Mouse (Mus musculus) cortical plate, adult 2 months (tissue): ENCODE results near the gene H2-T22. TPM values are rescaled to one million over a fixed set of nuclear protein-coding genes. Genes with fewer than 3 reads are reported as not detected.

Experiments used
- H3K27ac ChIP-seq: fragments of 200-500 bp; 2 replicates; pipeline ENCODE4 v1.5.1; 2012; ENCODE audit warnings: low read length, control low read depth, inconsistent platforms; ENCODE audit not compliant: insufficient read depth
- H3K4me1 ChIP-seq: fragments of 200-500 bp; 2 replicates; pipeline ENCODE4 v1.6.1; 2011; ENCODE audit warnings: low read length; ENCODE audit not compliant: control insufficient read depth, insufficient read depth
- H3K4me3 ChIP-seq: fragments of 200-500 bp; 2 replicates; pipeline ENCODE4 v1.5.1; 2011; ENCODE audit warnings: mild to moderate bottlenecking, low read length, control low read depth; ENCODE audit not compliant: insufficient read depth
- CTCF ChIP-seq: fragments of 200-500 bp; IDR thresholded peaks from 2 replicates; pipeline ENCODE4 v1.5.1; 2011; ENCODE audit warnings: mild to moderate bottlenecking, control low read depth, low read length; ENCODE audit not compliant: insufficient read depth; ENCODE audit errors: extremely low read depth
- POLR2A ChIP-seq: fragments of 200-500 bp; IDR thresholded peaks from 2 replicates; pipeline ENCODE4 v1.6.1; 2011; ENCODE audit warnings: mild to moderate bottlenecking, low read length, control low read depth; ENCODE audit not compliant: insufficient read depth; ENCODE audit errors: extremely low read depth
- polyA plus RNA-seq: library from polyadenylated mRNA; depleted of rRNA; stranded (reverse); fragments of >200 nt; gene quantifications from 2 replicates; pipeline ENCODE4 v1.2.3, GENCODE M21; 2012

The H2-T22 gene
- polyA plus RNA-seq, 1 experiment: 18.3 TPM

- Histone ChIP-seq H3K27ac (no peak overlapping the region), H3K4me1 (peaks cover 4% of the 10 kb centered on the region), H3K4me3 (no peak overlapping the region)
- TF ChIP-seq CTCF: no peak
- TF ChIP-seq POLR2A: no peak
These were observed 13.5 kb downstream of the H2-T22 start for GRCm38 (mm10) chr17:36028879-36029619.

GRCm38 (mm10) chr17:36027663-36028062 lies 14.9 kb downstream of the H2-T22 start:
- no peak overlapping the region for H3K4me3 ChIP-seq
- peaks cover 6% of the 10 kb centered on the region for H3K4me1 ChIP-seq
- H3K27ac ChIP-seq: no peak overlapping the region
- no peak for TF ChIP-seq POLR2A
- TF ChIP-seq CTCF: no peak

GRCm38 (mm10) chr17:36025901-36026300 lies 16.6 kb downstream of the H2-T22 start:
- H3K4me3 ChIP-seq: no peak overlapping the region
- TF ChIP-seq POLR2A (no peak), CTCF (no peak)
- no peak overlapping the region for H3K27ac ChIP-seq
- peaks cover 4% of the 10 kb centered on the region for H3K4me1 ChIP-seq

GRCm38 (mm10) chr17:36025197-36025596 lies 17.4 kb downstream of the H2-T22 start:
- Histone ChIP-seq H3K4me1 (peaks cover 4% of the 10 kb centered on the region), H3K27ac (no peak overlapping the region), H3K4me3 (no peak overlapping the region)
- no peak for TF ChIP-seq CTCF
- TF ChIP-seq POLR2A: no peak

- peaks cover 4% of the 10 kb centered on the region for H3K4me1 ChIP-seq
- no peak for TF ChIP-seq POLR2A
- no peak for TF ChIP-seq CTCF
- H3K4me3 ChIP-seq: no peak overlapping the region
- peak overlapping the region; percentile 56 for H3K27ac ChIP-seq
These were observed 18.6 kb downstream of the H2-T22 start for GRCm38 (mm10) chr17:36023710-36024654.

- Histone ChIP-seq H3K4me3 (no peak overlapping the region), H3K4me1 (peaks cover 4% of the 10 kb centered on the region), H3K27ac (no peak overlapping the region)
- TF ChIP-seq POLR2A (no peak), CTCF (no peak)
These were observed 19.6 kb downstream of the H2-T22 start for GRCm38 (mm10) chr17:36022922-36023321.

- TF ChIP-seq POLR2A: no peak
- TF ChIP-seq CTCF: no peak
- H3K4me1 ChIP-seq: peaks cover 4% of the 10 kb centered on the region
- H3K27ac ChIP-seq: no peak overlapping the region
- H3K4me3 ChIP-seq: no peak overlapping the region
These were observed 20.4 kb downstream of the H2-T22 start for GRCm38 (mm10) chr17:36022098-36022497.

GRCm38 (mm10) chr17:36021309-36021708 lies 21.2 kb downstream of the H2-T22 start:
- TF ChIP-seq POLR2A (no peak), CTCF (no peak)
- H3K27ac ChIP-seq: 0 out of 2 replicates have a peak overlapping the region, but pooled peaks have one; percentile 12

GRCm38 (mm10) chr17:36020191-36021073 lies 22.1 kb downstream of the H2-T22 start, which contains the start of gene H2-T24:
TSS of gene H2-T24 (minus strand) at chr17:36020560.
- H3K27ac ChIP-seq: peak within 1 kb of the TSS; percentile 66
- no peak for TF ChIP-seq CTCF
- no peak for TF ChIP-seq POLR2A
- H3K4me3 ChIP-seq: no peak within 1 kb of the TSS
- peaks cover 4% of the 10 kb centered on the region for H3K4me1 ChIP-seq

More at GRCm38 (mm10) chr17:36021309-36021708, 21.2 kb downstream of the H2-T22 start:
- Histone ChIP-seq H3K4me3 (no peak overlapping the region), H3K4me1 (peaks cover 4% of the 10 kb centered on the region)
